In the genomic region with DNA sequence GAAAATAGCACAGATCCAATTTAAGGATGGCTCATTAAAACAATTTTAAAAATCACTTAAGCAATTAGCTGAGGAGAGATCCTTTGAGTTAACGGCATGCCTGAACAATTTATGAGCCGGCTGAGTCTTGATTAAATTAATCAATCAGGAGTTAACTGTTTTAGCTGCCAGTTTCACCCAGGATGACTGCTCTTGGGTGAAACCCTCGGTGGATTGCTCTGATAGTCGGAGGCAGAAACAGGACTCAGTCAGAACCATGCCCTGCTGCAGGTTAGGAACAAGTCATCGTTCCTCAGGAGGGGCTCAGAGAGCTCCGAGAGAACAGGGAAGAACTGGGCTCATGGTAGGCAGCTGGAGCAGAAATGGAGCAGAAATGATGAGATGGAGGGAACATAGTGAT, we compare ENCODE assay signal across 25 mouse cellular contexts.
DNase-seq lines count a peak whose midpoint lies in the region; ATAC-seq and TF ChIP-seq lines count a peak whose summit lies in the region.
"Had no signal": no experiment of that assay in that cellular context is flagged by ENCODE, and none has a peak within 500 bp of the region (broad histone marks: within the 10 kb centered on the region; RNA-seq: fewer than 3 reads in every experiment).

No protein-coding gene starts in this region.

- no peaks in the 10 kb centered on the region for H3K9me3 ChIP-seq in hindbrain, embryonic 15.5 days
- no peaks in the 10 kb centered on the region for H3K9me3 ChIP-seq in hindbrain, embryonic 14.5 days (ENCODE audit: control insufficient read depth, low read length)
- H3K9me3 ChIP-seq in liver, postnatal 0 days (ENCODE audit: low read length), result no peaks in the 10 kb centered on the region
- no peaks in the 10 kb centered on the region for H3K9me3 ChIP-seq in liver, embryonic 11.5 days (ENCODE audit: control insufficient read depth, low read length)
- H3K9me3 ChIP-seq: embryonic facial prominence, embryonic 12.5 days; embryonic facial prominence, embryonic 15.5 days; heart, embryonic 10.5 days had no signal

- H3K36me3 ChIP-seq in hindbrain, embryonic 15.5 days, result no peaks in the 10 kb centered on the region
- no peaks in the 10 kb centered on the region for H3K36me3 ChIP-seq in hindbrain, embryonic 14.5 days (replicated peaks; ENCODE audit: control insufficient read depth, insufficient read depth)
- no peaks in the 10 kb centered on the region for H3K36me3 ChIP-seq in liver, postnatal 0 days (replicated peaks; ENCODE audit: insufficient read depth, low read length)
- H3K36me3 ChIP-seq in liver, embryonic 11.5 days (ENCODE audit: control insufficient read depth, insufficient read depth, low read length), result no peaks in the 10 kb centered on the region
- H3K36me3 ChIP-seq: embryonic facial prominence, embryonic 12.5 days; embryonic facial prominence, embryonic 15.5 days; heart, embryonic 10.5 days; heart, embryonic 13.5 days had no signal

- no peaks in the 10 kb centered on the region; the same call in 1 of the 2 replicates for H3K4me1 ChIP-seq in hindbrain, embryonic 15.5 days (replicated peaks)
- no peaks in the 10 kb centered on the region for H3K4me1 ChIP-seq in hindbrain, embryonic 14.5 days (replicated peaks; ENCODE audit: control insufficient read depth, insufficient read depth, low read length)
- no peaks in the 10 kb centered on the region for H3K4me1 ChIP-seq in liver, postnatal 0 days (ENCODE audit: insufficient read depth)
- H3K4me1 ChIP-seq in liver, embryonic 11.5 days (replicated peaks; ENCODE audit: control insufficient read depth, insufficient read depth, low read length), result no peaks in the 10 kb centered on the region
- H3K4me1 ChIP-seq: embryonic facial prominence, embryonic 12.5 days; embryonic facial prominence, embryonic 15.5 days had no signal

- ATAC-seq in hindbrain, embryonic 15.5 days (ENCODE audit: low FRiP score, low read depth), result 0 out of 2 replicates have a peak, but pooled peaks have one; percentile 34
- ATAC-seq in hindbrain, embryonic 14.5 days (ENCODE audit: low FRiP score), result no peak
- no peak for ATAC-seq in liver, postnatal 0 days
- ATAC-seq in liver, embryonic 11.5 days (replicated peaks; ENCODE audit: low FRiP score), result no peak
- ATAC-seq: CD4-positive, CD25-positive, alpha-beta regulatory T cell, adult 4 months; forebrain, embryonic 14.5 days; forebrain, postnatal 0 days; Patski had no signal

- no peak overlapping the region for H3K9ac ChIP-seq in hindbrain, embryonic 15.5 days
- H3K9ac ChIP-seq in hindbrain, embryonic 14.5 days, result no peak overlapping the region
- no peak overlapping the region for H3K9ac ChIP-seq in liver, postnatal 0 days (replicated peaks)
- H3K9ac ChIP-seq in liver, embryonic 11.5 days (ENCODE audit: low read depth, low read length), result no peak overlapping the region
- H3K9ac ChIP-seq: embryonic facial prominence, embryonic 12.5 days; embryonic facial prominence, embryonic 15.5 days; forebrain, postnatal 0 days; heart, embryonic 13.5 days had no signal

- H3K27me3 ChIP-seq in hindbrain, embryonic 15.5 days, result no peaks in the 10 kb centered on the region
- no peaks in the 10 kb centered on the region for H3K27me3 ChIP-seq in hindbrain, embryonic 14.5 days (ENCODE audit: control insufficient read depth, insufficient read depth, low read length)
- H3K27me3 ChIP-seq in liver, postnatal 0 days (ENCODE audit: insufficient read depth, low read length), result no peaks in the 10 kb centered on the region
- H3K27me3 ChIP-seq in liver, embryonic 11.5 days (replicated peaks; ENCODE audit: control insufficient read depth, insufficient read depth, low read length), result no peaks in the 10 kb centered on the region
- H3K27me3 ChIP-seq: embryonic facial prominence, embryonic 12.5 days; embryonic facial prominence, embryonic 15.5 days; heart, embryonic 13.5 days; Patski had no signal

- WGBS in hindbrain, embryonic 15.5 days, result 64% methylated on average over 6 of the region's 6 CpGs
- 66% methylated on average over 6 of the region's 6 CpGs for WGBS in hindbrain, embryonic 14.5 days
- WGBS in liver, postnatal 0 days (ENCODE audit: insufficient replicate concordance), result 83% methylated on average over 6 of the region's 6 CpGs
- 80% methylated on average over 6 of the region's 6 CpGs for WGBS in liver, embryonic 11.5 days

- no peak for TF ChIP-seq EP300 in liver, postnatal 0 days (IDR thresholded peaks at IDR 0.05; ENCODE audit: low read depth)

- no peak for TF ChIP-seq CTCF in liver, postnatal 0 days (IDR thresholded peaks at IDR 0.05; ENCODE audit: low read depth)

- H3K4me2 ChIP-seq in hindbrain, embryonic 15.5 days, result no peak overlapping the region
- H3K4me2 ChIP-seq in hindbrain, embryonic 14.5 days (replicated peaks), result no peak overlapping the region
- H3K4me2 ChIP-seq in liver, postnatal 0 days (ENCODE audit: low read depth, low read length), result peak overlapping the region; percentile 61
- H3K4me2 ChIP-seq in liver, embryonic 11.5 days, result no peak overlapping the region
- H3K4me2 ChIP-seq: embryonic facial prominence, embryonic 12.5 days; embryonic facial prominence, embryonic 15.5 days; heart, embryonic 13.5 days had no signal

- no peak overlapping the region for H3K4me3 ChIP-seq in hindbrain, embryonic 15.5 days
- H3K4me3 ChIP-seq in hindbrain, embryonic 14.5 days (replicated peaks; ENCODE audit: low read length), result no peak overlapping the region
- peak overlapping the region; percentile 19 for H3K4me3 ChIP-seq in liver, postnatal 0 days (ENCODE audit: low read depth, low read length)
- H3K4me3 ChIP-seq in liver, embryonic 11.5 days (ENCODE audit: low read depth, low read length), result no peak overlapping the region
- H3K4me3 ChIP-seq: embryonic facial prominence, embryonic 12.5 days; embryonic facial prominence, embryonic 15.5 days; gastrocnemius, adult 2 months; heart, embryonic 10.5 days; heart, embryonic 13.5 days had no signal

- no peak overlapping the region for H3K27ac ChIP-seq in hindbrain, embryonic 15.5 days (replicated peaks)
- H3K27ac ChIP-seq in hindbrain, embryonic 14.5 days, result no peak overlapping the region
- H3K27ac ChIP-seq in liver, postnatal 0 days (ENCODE audit: low read depth), result no peak overlapping the region
- H3K27ac ChIP-seq in liver, embryonic 11.5 days (ENCODE audit: low read depth, low read length), result no peak overlapping the region
- H3K27ac ChIP-seq: embryonic facial prominence, embryonic 12.5 days; embryonic facial prominence, embryonic 15.5 days; gastrocnemius, adult 2 months; heart, embryonic 10.5 days; heart, embryonic 13.5 days had no signal

- no peak for DNase-seq in hindbrain, embryonic 14.5 days (ENCODE audit: low spot score)
- no peak for DNase-seq in liver, postnatal 0 days
- DNase-seq in liver, embryonic 11.5 days (ENCODE audit: low spot score), result no peak
- peak; percentile 58 for DNase-seq in retina, postnatal 1 day
- no peak for DNase-seq in retina, embryonic 14.5 days (ENCODE audit: low spot score)
- no peak for DNase-seq in cerebellum, adult 8-10 months
- DNase-seq: adrenal gland, postnatal 10 days; adrenal gland, postnatal 36 days; cerebellum, adult 18-20 months; cerebellum, adult 9-11 months; cerebellum, postnatal 25 days; forebrain, postnatal 0 days; gastrocnemius, adult 2 months; gastrocnemius, postnatal 14 days; heart, adult 18-20 months; heart, postnatal 14 days; heart, postnatal 4 days had no signal
